Mouse (Mus musculus) cortical plate, adult 2 months (tissue): ENCODE data around the gene Alpl.

Experiments used
- CTCF ChIP-seq: fragments of 200-500 bp; IDR thresholded peaks from 2 replicates; pipeline ENCODE4 v1.5.1; 2011; ENCODE audit warnings: mild to moderate bottlenecking, control low read depth, low read length; ENCODE audit not compliant: insufficient read depth; ENCODE audit errors: extremely low read depth
- POLR2A ChIP-seq: fragments of 200-500 bp; IDR thresholded peaks from 2 replicates; pipeline ENCODE4 v1.6.1; 2011; ENCODE audit warnings: mild to moderate bottlenecking, low read length, control low read depth; ENCODE audit not compliant: insufficient read depth; ENCODE audit errors: extremely low read depth

DNA sequence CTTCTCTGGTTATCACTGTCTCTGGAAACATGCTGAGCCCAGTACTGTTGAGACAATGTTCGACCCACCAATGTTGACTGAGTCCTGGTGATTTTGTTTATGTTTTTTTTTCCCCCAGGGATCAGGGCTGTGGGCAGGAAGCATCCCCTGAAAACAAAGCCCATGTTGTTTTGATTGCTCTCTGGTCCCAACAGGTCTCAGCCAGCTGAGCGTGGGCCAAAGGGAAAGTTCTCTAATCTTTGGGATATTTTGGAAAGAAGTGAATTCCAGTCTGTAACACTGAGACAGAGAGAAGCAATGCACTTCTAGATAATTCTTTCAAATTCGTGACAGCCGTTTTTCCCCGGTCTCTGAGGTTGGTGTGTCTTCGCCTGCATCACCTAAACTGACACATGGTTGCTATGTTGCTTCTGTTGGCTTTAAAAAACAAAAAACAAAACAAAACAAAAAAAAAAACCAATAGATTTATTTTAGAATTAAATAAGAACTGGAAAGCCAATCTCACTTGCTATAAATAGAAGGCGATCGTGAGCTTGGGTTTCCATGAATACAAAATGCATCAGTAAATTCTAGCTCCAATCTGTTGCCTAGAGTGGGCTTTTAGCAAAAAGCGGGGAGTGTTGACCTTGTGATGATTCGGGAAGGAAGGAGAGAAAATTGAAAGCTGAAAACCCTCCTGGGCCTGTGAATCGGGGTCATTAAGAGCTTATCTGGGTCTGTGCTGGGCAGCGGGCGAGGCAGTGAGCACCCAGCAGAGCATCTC, 16.9 kb upstream of the Alpl start:
- TF ChIP-seq CTCF: no peak
- no peak for TF ChIP-seq POLR2A
